Mouse (Mus musculus) retina, embryonic 14.5 days (tissue): ENCODE data around the gene Hip1r.

Experiments used
- DNase-seq: peaks from one replicate; pipeline ENCODE4 v3.0.0-alpha.2; 2015; ENCODE audit warnings: low spot score

Hip1r gene

GRCm38 (mm10) chr5:124016291-124016821, 42.9 kb downstream of the Hip1r start:
- DNase-seq: no peak

DNA sequence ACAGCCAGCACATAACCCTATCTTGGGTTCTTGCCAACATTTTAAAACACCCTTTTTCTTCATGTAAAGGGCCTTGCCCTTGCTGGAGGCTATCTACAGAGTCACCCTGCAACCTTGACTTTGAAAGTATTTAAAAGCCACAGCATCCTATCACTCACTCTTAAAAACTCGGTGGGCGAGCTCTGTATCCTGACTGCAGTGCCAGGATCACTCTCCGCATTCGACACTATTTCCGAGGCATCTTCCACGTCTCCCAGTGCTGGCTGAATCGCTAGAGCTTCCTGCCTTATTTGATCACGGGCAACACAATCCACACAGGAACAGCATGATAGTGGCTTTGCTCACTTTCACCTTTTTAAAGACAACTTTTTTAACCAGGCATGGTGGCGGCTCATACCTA, 44.5 kb downstream of the Hip1r start:
- no peak for DNase-seq

GRCm38 (mm10) chr5:124018651-124019050, 45.2 kb downstream of the Hip1r start:
- no peak for DNase-seq

DNA sequence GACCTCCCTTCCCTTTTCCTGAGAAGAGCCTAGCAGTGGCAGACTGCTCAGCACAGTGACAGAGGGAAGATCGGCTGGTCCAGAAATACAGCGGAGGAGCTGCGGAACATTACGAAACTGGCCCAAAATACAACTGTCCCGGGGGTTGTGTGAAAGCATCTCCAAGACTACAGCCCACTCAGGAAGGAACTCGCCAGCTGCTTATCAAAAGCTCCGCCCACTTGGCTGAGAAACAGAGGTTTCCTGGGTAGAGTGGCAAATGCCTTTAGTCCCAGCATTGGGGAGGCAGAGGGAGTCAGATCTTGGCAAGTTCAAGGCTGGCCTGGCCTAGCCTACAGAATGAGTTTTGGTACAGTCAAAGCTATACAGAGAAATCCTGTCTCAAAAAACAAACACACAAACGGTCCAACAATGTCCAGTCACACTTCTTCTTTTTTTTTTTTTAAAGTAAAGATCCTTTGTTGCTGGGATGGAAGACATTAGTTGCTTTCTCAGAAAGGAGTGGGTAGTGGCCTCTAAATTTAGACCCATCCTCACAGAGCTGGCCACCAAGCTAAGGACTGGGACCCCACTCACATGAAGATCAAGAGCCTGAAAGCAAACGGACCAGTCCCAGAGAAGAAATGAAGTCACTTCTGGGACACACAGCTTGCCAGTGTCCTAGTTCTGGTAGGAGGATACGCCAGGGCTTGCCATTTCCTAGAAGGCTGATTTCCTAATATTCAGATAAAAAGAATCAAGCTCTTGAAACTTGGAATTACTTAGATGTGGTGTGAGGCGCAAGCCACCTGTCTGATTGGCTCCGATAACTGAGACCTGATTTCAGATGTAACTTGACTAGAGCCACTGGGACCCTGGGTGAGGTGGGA, 46.2 kb downstream of the Hip1r start:
- no peak for DNase-seq

- no peak for DNase-seq
Measured at GRCm38 (mm10) chr5:124021148-124021547, 47.7 kb downstream of the Hip1r start.

GRCm38 (mm10) chr5:124021701-124022100, 48.3 kb downstream of the Hip1r start:
- DNase-seq: peak; percentile 76

- DNase-seq: no peak
Measured at GRCm38 (mm10) chr5:124022365-124022764, 48.9 kb downstream of the Hip1r start.

- peak; percentile 86 for DNase-seq
Measured at GRCm38 (mm10) chr5:124024677-124025076, 51.2 kb downstream of the Hip1r start.

DNA sequence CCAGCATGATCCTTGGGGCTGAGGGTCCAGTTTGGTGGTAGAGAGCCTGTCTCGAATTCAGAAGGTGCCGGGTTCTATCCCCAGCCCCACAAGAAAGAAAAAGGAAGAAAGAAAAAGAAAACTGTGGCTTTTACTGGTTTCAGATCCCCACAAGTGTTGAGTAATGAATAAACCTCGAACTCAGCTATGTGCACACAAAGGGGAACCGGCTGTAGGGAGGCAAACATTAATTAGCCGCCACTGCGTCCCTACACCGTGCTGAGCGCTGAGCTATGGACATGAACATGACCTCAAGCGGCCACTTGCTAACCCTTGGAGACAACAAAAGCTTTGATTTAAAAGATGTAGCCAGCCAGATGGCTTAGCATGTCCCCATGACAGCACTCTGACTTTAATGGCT, 51.7 kb downstream of the Hip1r start:
- DNase-seq: no peak

DNA sequence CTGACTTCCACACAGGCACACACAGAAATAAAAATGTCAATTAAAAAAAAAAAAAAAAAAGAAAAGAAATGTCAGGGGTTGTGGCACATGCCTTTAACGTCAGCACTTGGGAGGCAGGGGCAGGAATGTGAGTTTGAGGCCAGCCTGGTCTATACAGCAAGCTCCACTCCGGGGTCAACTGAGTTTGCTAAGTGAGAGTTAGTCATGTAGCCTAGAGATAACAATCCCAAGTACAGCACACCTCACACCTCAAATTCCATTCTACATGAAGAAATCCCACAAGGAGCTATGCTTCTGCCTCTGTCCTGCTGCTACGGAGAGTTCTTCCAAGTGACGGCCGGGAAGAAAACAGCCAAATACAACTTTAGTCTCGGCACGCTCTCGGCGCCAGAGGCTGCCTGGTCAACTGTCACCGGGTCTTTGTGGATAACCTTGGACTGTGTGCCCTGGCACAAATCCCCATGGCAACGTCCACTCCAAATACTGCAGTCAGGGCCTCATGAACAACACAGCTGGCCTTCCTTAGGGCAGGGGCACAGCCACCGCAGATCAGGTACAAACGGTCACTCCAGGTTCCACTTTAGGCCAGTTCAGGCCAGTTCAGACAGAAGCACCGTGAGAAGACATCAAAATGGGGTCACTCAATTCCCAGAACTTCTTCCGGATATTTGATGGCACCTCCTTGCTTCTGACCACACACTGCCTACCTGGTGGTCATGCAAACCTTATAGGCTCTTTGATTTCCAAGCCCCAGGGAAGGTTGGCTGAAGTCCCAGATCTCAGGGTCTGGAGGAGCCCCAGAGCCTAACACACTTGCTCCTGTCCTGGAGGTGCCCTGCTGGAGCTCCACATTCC, 52.4 kb downstream of the Hip1r start:
- DNase-seq: no peak

DNA sequence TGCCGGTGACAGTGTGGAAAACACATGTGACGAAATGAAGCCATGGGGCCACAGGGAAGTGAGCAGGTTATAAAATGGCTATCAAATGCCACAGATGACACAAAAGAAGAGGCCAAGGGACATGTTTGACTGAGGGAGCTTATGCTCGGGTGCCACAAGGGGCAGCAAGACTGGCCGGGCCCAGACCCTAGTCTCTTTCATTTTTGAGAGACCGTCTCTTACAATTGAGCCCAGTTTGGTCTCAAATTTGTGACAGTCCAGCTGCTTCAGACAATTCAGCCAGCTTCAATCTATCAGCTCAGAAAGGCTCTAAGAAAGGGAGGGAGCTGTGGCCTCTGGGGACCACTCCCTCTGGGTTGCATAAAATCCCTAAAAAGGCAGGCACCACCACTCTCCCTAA, 53.1 kb downstream of the Hip1r start:
- DNase-seq: peak; percentile 55

DNA sequence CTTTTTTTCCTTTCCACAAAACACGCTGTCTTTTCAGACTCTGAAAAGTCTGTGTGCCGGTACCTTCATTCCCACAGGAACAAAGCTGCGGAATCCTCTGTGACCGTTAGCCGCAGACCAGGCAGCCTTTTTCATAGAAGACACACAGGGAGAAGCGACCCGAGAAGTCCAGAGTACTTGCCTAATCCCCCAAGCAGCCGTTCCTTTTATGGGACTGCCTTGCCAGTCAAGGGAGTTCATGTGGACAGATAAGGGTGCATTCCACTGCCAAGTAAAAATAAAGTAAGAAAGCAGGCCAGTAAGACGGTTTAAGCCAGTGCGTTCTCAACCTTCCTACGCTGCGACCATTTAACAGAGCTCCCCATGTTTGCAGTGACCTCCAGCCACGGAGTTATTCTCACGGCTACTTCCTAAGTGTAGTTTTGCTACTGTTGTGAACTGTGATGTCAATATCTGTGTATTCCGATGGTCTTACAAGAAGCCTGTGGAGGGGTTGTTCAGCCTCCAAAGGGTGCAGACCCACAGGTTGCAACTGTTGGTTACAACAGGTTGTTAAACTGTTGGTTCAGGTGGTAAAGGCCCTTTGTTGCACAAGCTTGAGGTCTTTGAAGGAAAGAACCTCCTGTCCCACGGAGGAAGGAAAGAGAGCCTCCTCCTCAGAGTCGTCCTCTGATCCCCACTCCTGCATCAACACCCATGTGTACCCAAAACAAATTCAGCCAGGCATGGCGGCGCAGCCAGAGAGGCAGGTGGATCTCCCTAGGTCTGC, 54.5 kb downstream of the Hip1r start:
- no peak for DNase-seq

GRCm38 (mm10) chr5:124028680-124029079, 55.3 kb downstream of the Hip1r start:
- no peak for DNase-seq

DNA sequence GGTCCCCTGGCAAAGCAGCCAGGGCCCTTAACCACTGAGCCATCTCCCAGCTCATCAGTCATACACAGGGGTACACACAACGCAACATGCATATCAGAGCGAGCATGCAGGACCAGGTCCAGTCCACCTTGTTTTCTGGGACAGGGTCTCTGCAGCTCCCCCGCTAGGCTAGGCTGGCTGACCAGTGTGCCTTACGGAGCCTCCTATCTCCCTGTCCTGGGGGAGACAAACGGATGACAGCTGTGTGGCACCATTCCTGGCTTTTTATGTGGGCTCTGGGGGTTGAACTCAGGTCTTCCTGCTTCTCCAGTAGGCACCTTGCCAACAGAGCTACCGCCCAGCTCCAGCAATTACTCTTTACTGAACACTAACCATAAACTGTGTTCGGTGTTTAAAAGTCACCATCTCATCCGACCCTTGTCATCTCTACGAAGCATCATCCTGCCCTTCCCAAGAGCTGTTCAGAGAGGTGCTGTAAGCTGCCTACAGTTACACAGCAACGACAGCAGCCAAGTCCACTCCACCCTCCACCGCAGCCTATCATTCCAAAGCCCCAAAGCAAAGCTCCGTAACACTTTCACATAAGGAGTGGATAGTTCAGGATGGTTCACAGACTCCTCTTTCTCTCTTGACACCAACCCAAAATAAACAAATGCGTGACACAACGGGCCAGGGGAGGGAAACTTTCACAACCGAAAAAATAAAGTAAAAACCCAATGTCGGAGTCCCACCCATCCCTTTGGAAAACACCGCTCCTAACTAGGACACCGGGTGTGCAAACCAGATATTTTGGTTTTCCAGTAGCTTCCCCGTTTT, 56.0 kb downstream of the Hip1r start:
- DNase-seq: no peak

DNA sequence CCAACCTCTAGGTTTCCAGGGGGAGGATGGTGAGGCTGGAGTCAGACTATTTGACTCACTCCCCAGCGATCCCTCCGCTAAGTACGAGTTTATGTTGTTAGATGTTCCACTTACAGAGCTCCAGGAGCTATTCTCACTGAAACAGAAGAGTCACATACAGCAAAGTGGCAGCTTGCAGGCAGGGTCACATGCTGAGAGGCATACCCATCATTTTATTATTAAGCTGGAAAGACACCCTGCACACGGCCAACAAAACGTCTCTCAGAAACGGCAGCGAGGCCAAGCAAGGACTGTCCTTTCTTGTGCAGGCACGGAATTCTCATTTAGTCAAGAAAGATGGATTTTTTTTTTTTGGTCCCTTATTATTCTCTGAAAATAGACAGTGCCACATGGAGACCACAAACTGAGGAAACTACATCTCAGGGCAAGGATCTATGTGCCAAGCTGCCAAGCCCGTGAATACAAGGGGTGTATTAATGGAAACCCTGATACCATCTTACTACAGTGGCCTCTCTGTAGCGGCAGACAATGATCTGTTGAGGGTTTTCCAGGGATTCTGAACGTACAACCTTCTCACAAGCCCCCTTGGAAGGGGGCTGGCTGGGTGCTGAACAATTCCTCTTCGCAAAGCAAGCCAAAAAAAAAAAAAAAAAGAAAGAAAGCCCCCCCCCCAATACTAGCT, 57.1 kb downstream of the Hip1r start:
- no peak for DNase-seq

GRCm38 (mm10) chr5:124031068-124031955, 57.9 kb downstream of the Hip1r start:
- DNase-seq: no peak

- DNase-seq: peak; percentile 94
Measured at GRCm38 (mm10) chr5:124032001-124032508, 58.6 kb downstream of the Hip1r start, which contains the start of gene Vps37b. Gene Vps37b, minus strand, starts transcription at chr5:124032270.

DNA sequence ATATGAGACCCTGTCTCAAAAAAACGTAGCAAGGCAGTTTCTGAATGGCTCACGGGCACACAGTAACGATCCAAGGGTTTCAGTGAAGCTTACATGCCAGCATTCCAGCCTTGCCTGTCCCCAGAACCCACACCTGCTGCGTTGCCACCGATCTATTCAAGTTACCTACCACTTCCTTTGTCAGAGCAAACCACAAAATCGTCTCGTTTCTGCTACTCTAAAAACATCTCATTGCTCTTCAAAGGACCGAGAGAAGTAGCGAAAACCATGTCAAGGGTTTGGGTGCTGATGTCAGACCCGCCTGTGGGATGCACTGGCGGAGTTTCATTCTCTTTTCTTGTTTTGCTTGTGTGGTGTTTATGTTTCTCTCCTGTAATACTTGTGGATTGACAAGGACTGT, 61.0 kb downstream of the Hip1r start:
- DNase-seq: no peak

DNA sequence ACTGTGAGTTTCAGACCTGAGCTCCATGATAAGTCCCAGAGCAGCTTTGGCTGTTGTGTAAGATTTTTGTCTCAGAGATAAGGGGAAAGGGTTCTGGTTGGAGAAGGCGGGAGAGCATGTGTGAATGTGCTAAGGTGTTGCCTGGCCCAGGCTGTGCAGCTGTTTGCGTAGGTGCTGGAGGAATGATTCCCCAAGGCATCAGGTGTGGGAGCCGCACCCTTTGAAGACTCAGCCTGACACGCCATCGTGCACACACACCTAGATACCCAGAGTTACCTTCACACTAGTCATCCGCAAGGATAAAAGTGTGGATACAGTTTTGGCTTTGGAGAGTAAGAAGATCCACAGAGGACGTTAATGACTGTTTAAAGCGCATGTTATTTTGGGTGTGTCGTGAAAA, 62.0 kb downstream of the Hip1r start:
- DNase-seq: no peak
